Mouse (Mus musculus) small intestine, adult 2 months (tissue): ENCODE results near the gene Il17c. TPM values are rescaled to one million over a fixed set of nuclear protein-coding genes. Genes with fewer than 3 reads are reported as not detected.

Experiments used
- H3K27ac ChIP-seq: fragments of 200-500 bp; 2 replicates; pipeline ENCODE4 v1.5.1; 2012; ENCODE audit warnings: low read depth, low read length, control low read depth, inconsistent platforms; ENCODE audit not compliant: insufficient read depth
- H3K27me3 ChIP-seq: fragments of 200-500 bp; 2 replicates; pipeline ENCODE4 v1.6.1; 2012; ENCODE audit warnings: mild to moderate bottlenecking, moderate library complexity, low read length, inconsistent platforms; ENCODE audit not compliant: control insufficient read depth, insufficient read depth
- H3K36me3 ChIP-seq: fragments of 200-500 bp; 2 replicates; pipeline ENCODE4 v1.6.1; 2012; ENCODE audit warnings: mild to moderate bottlenecking, low read length, control low read depth, inconsistent platforms; ENCODE audit not compliant: control insufficient read depth, insufficient read depth
- H3K4me1 ChIP-seq: fragments of 200-500 bp; 2 replicates; pipeline ENCODE4 v1.6.1; 2012; ENCODE audit warnings: low read length, inconsistent platforms, mixed read lengths; ENCODE audit not compliant: control insufficient read depth, insufficient read depth, insufficient read length
- H3K4me3 ChIP-seq: fragments of 200-500 bp; 2 replicates; pipeline ENCODE4 v1.5.1; 2012; ENCODE audit warnings: low read depth, mild to moderate bottlenecking, control low read depth, inconsistent platforms, low read length, moderate library complexity
- CTCF ChIP-seq: fragments of 200-500 bp; IDR thresholded peaks from 2 replicates; pipeline ENCODE4 v1.5.1; 2012; ENCODE audit warnings: low read depth, mild to moderate bottlenecking, control low read depth, inconsistent platforms, low read length, moderate library complexity, mixed read lengths; ENCODE audit not compliant: insufficient replicate concordance, insufficient read length; ENCODE audit errors: extremely low read depth
- POLR2A ChIP-seq: fragments of 200-500 bp; IDR thresholded peaks from 2 replicates; pipeline ENCODE4 v1.6.1; 2012; ENCODE audit warnings: low read depth, mild to moderate bottlenecking, control low read depth, inconsistent platforms, low read length, moderate library complexity
- WGBS: fragments of 180-500 bp; shearing (Covaris S2); methylation state at CpG from one replicate; pipeline ENCODE4 v1.1.7; 2018; 5-methylcytosine and 5-hydroxymethylcytosine counted together
- polyA plus RNA-seq: library from polyadenylated mRNA; depleted of rRNA; stranded (reverse); fragments of >200 nt; gene quantifications from 2 replicates; pipeline ENCODE4 v1.2.3, GENCODE M21; 2012

Gene Il17c
- polyA plus RNA-seq, 1 experiment: 0.30 TPM

- no peaks in the 10 kb centered on the region for H3K36me3 ChIP-seq
- H3K27me3 ChIP-seq: peaks cover 4% of the 10 kb centered on the region; the same call in 1 of the 2 replicates
- H3K27ac ChIP-seq: no peak overlapping the region
- WGBS: 66% methylated on average over 6 of the region's 6 CpGs
- H3K4me1 ChIP-seq: peaks cover 23% of the 10 kb centered on the region
- TF ChIP-seq POLR2A: no peak
- peak; percentile 31; the same call in 1 of the 2 replicates for TF ChIP-seq CTCF
- peak overlapping the region; percentile 59 for H3K4me3 ChIP-seq
Observed at GRCm38 (mm10) chr8:122459218-122459900, 37.5 kb downstream of the Il17c start.

- WGBS: 21% methylated on average over 7 of the region's 7 CpGs
- peaks cover 4% of the 10 kb centered on the region; the same call in 1 of the 2 replicates for H3K27me3 ChIP-seq
- H3K4me3 ChIP-seq: peak overlapping the region; percentile 59
- peaks cover 23% of the 10 kb centered on the region for H3K4me1 ChIP-seq
- no peak overlapping the region for H3K27ac ChIP-seq
- no peaks in the 10 kb centered on the region for H3K36me3 ChIP-seq
- TF ChIP-seq CTCF: no peak
Observed at GRCm38 (mm10) chr8:122459990-122460389, 38.2 kb downstream of the Il17c start.

- Histone ChIP-seq H3K36me3 (peaks cover 1% of the 10 kb centered on the region; the same call in 1 of the 2 replicates), H3K4me3 (peak within 1 kb of the TSS; percentile 59), H3K27me3 (peaks cover 4% of the 10 kb centered on the region; the same call in 1 of the 2 replicates), H3K27ac (peak within 1 kb of the TSS; percentile 24; the same call in 1 of the 2 replicates), H3K4me1 (peaks cover 23% of the 10 kb centered on the region)
- no peak for TF ChIP-seq CTCF
- TF ChIP-seq POLR2A: peak; percentile 37; the same call in 1 of the 2 replicates
- 3% methylated on average over 56 of the region's 56 CpGs for WGBS
Observed at GRCm38 (mm10) chr8:122460524-122461472, 39.0 kb downstream of the Il17c start, which contains the start of gene Snai3. Gene Snai3, minus strand, starts transcription at chr8:122460733.

- Histone ChIP-seq H3K36me3 (peaks cover 6% of the 10 kb centered on the region; the same call in 1 of the 2 replicates), H3K27ac (no peak overlapping the region), H3K27me3 (peaks cover 4% of the 10 kb centered on the region; the same call in 1 of the 2 replicates), H3K4me1 (peaks cover 23% of the 10 kb centered on the region), H3K4me3 (no peak overlapping the region)
- TF ChIP-seq POLR2A (no peak), CTCF (no peak)
- WGBS: 80% methylated on average over 11 of the region's 11 CpGs
Observed at GRCm38 (mm10) chr8:122461473-122462148, 39.8 kb downstream of the Il17c start.

GRCm38 (mm10) chr8:122462510-122462909, 40.7 kb downstream of the Il17c start:
- 86% methylated on average over 8 of the region's 8 CpGs for WGBS
- peaks cover 23% of the 10 kb centered on the region for H3K4me1 ChIP-seq
- H3K36me3 ChIP-seq: peaks cover 14% of the 10 kb centered on the region; the same call in 1 of the 2 replicates

More at GRCm38 (mm10) chr8:122462510-122462909, 40.7 kb downstream of the Il17c start:
- H3K27ac ChIP-seq: no peak overlapping the region
- TF ChIP-seq POLR2A (no peak), CTCF (no peak)
- peaks cover 4% of the 10 kb centered on the region; the same call in 1 of the 2 replicates for H3K27me3 ChIP-seq
- H3K4me3 ChIP-seq: no peak overlapping the region
